ENCODE assay signal across 9 mouse cellular contexts in genomic region chr2:61454729-61455128, GRCm38 (mm10).
A peak's percentile ranks its signal among the peaks of the same experiment; 100 is the strongest.
DNase-seq lines count a peak whose midpoint lies in the region; ATAC-seq and TF ChIP-seq lines count a peak whose summit lies in the region.
"Had no signal": no experiment of that assay in that cellular context is flagged by ENCODE, and none has a peak within 500 bp of the region (broad histone marks: within the 10 kb centered on the region; RNA-seq: fewer than 3 reads in every experiment).

No protein-coding gene starts in this region.

- H3K27ac ChIP-seq in stomach, embryonic 16.5 days (ENCODE audit: low read length): no peak overlapping the region
- no peak overlapping the region for H3K27ac ChIP-seq in stomach, postnatal 0 days (replicated peaks)
- H3K27ac ChIP-seq in hindbrain, embryonic 13.5 days: 0 out of 2 replicates have a peak overlapping the region, but pooled peaks have one; percentile 77
- H3K27ac ChIP-seq in midbrain, embryonic 12.5 days (replicated peaks): no peak overlapping the region
- H3K27ac ChIP-seq: liver, embryonic 13.5 days had no signal

- H3K36me3 ChIP-seq in stomach, embryonic 16.5 days (ENCODE audit: control insufficient read depth, insufficient read depth, low read length): no peaks in the 10 kb centered on the region
- H3K36me3 ChIP-seq in stomach, postnatal 0 days (ENCODE audit: control insufficient read depth, insufficient read depth, low read length): no peaks in the 10 kb centered on the region
- no peaks in the 10 kb centered on the region for H3K36me3 ChIP-seq in hindbrain, embryonic 13.5 days
- H3K36me3 ChIP-seq in midbrain, embryonic 12.5 days: no peaks in the 10 kb centered on the region
- H3K36me3 ChIP-seq: embryonic facial prominence, embryonic 15.5 days; liver, embryonic 13.5 days had no signal

- H3K4me3 ChIP-seq in stomach, embryonic 16.5 days (replicated peaks; ENCODE audit: low read length): no peak overlapping the region
- no peak overlapping the region for H3K4me3 ChIP-seq in stomach, postnatal 0 days (ENCODE audit: low read depth, low read length)
- no peak overlapping the region for H3K4me3 ChIP-seq in hindbrain, embryonic 13.5 days
- H3K4me3 ChIP-seq in midbrain, embryonic 12.5 days: no peak overlapping the region

- no peak for TF ChIP-seq CTCF in stomach, postnatal 0 days (IDR thresholded peaks at IDR 0.05; ENCODE audit: low read depth)

- H3K9ac ChIP-seq in stomach, embryonic 16.5 days (ENCODE audit: low read length): no peak overlapping the region
- no peak overlapping the region for H3K9ac ChIP-seq in stomach, postnatal 0 days (ENCODE audit: low read length)
- H3K9ac ChIP-seq in hindbrain, embryonic 13.5 days: 0 out of 2 replicates have a peak overlapping the region, but pooled peaks have one; percentile 26
- no peak overlapping the region for H3K9ac ChIP-seq in midbrain, embryonic 12.5 days (replicated peaks)
- H3K9ac ChIP-seq: liver, embryonic 13.5 days had no signal

- no peak for DNase-seq in stomach, postnatal 0 days (ENCODE audit: low spot score)
- no peak for DNase-seq in layer of hippocampus, adult 9-11 months
- no peak for DNase-seq in thymus, postnatal 10 days (ENCODE audit: low spot score in 2 of 2)

- H3K9me3 ChIP-seq in stomach, embryonic 16.5 days (replicated peaks; ENCODE audit: control insufficient read depth, low read length): no peaks in the 10 kb centered on the region
- H3K9me3 ChIP-seq in stomach, postnatal 0 days (ENCODE audit: control insufficient read depth, low read length): no peaks in the 10 kb centered on the region
- no peaks in the 10 kb centered on the region for H3K9me3 ChIP-seq in hindbrain, embryonic 13.5 days
- H3K9me3 ChIP-seq in midbrain, embryonic 12.5 days: no peaks in the 10 kb centered on the region
- H3K9me3 ChIP-seq: embryonic facial prominence, embryonic 15.5 days; liver, embryonic 13.5 days had no signal

- TF ChIP-seq EP300 in stomach, postnatal 0 days (optimal IDR thresholded peaks at IDR 0.05): no peak

- peaks cover 3% of the 10 kb centered on the region; the same call in 1 of the 2 replicates for H3K4me1 ChIP-seq in stomach, embryonic 16.5 days (ENCODE audit: control insufficient read depth, insufficient read depth, low read length)
- no peaks in the 10 kb centered on the region for H3K4me1 ChIP-seq in stomach, postnatal 0 days (replicated peaks; ENCODE audit: control insufficient read depth, insufficient read depth)
- peaks cover 8% of the 10 kb centered on the region for H3K4me1 ChIP-seq in hindbrain, embryonic 13.5 days (replicated peaks)
- H3K4me1 ChIP-seq in midbrain, embryonic 12.5 days: 0 out of 2 replicates have a peak, but pooled peaks cover 6% of the 10 kb centered on the region
- H3K4me1 ChIP-seq: liver, embryonic 13.5 days had no signal

- H3K27me3 ChIP-seq in stomach, embryonic 16.5 days (ENCODE audit: control insufficient read depth, insufficient read depth, low read length): no peaks in the 10 kb centered on the region
- no peaks in the 10 kb centered on the region for H3K27me3 ChIP-seq in stomach, postnatal 0 days (ENCODE audit: control insufficient read depth, insufficient read depth, low read length)
- no peaks in the 10 kb centered on the region for H3K27me3 ChIP-seq in hindbrain, embryonic 13.5 days
- H3K27me3 ChIP-seq in midbrain, embryonic 12.5 days: peaks cover 11% of the 10 kb centered on the region
- H3K27me3 ChIP-seq: embryonic facial prominence, embryonic 15.5 days had no signal

- H3K4me2 ChIP-seq in stomach, embryonic 16.5 days (ENCODE audit: low read depth, low read length): 0 out of 2 replicates have a peak overlapping the region, but pooled peaks have one; percentile 62
- H3K4me2 ChIP-seq in stomach, postnatal 0 days (replicated peaks; ENCODE audit: low read depth): no peak overlapping the region
- H3K4me2 ChIP-seq in hindbrain, embryonic 13.5 days: peak overlapping the region; percentile 53
- peak overlapping the region; percentile 49; the same call in 1 of the 2 replicates for H3K4me2 ChIP-seq in midbrain, embryonic 12.5 days (replicated peaks)

- ATAC-seq in stomach, embryonic 16.5 days (ENCODE audit: insufficient read depth, low FRiP score): no peak
- no peak for ATAC-seq in stomach, postnatal 0 days (ENCODE audit: low FRiP score, low TSS enrichment)
- ATAC-seq in hindbrain, embryonic 13.5 days (ENCODE audit: low FRiP score): peak; percentile 67; the same call in 1 of the 2 replicates
- peak; percentile 39; the same call in 1 of the 2 replicates for ATAC-seq in midbrain, embryonic 12.5 days (ENCODE audit: low FRiP score, low read depth)
- ATAC-seq in frontal cortex, adult (ENCODE audit: low TSS enrichment): no peak; the same call in 1 of the 2 replicates

- 31% methylated on average over 9 of the region's 9 CpGs for WGBS in stomach, embryonic 16.5 days
- 30% methylated on average over 9 of the region's 9 CpGs for WGBS in stomach, postnatal 0 days
- WGBS in hindbrain, embryonic 13.5 days: 25% methylated on average over 9 of the region's 9 CpGs
- WGBS in midbrain, embryonic 12.5 days: 35% methylated on average over 9 of the region's 9 CpGs

Comparison
In these comparisons a context has a peak if more than half of its experiments do, and no peak if none do; other contexts are left out.
1. ATAC-seq: peak in hindbrain, embryonic 13.5 days (single experiment) and midbrain, embryonic 12.5 days (single experiment); none in stomach, embryonic 16.5 days (single experiment), stomach, postnatal 0 days (single experiment) and frontal cortex, adult (single experiment).